Mouse (Mus musculus) liver, embryonic 16.5 days (tissue): ENCODE results near the gene Ccdc92b. TPM values are rescaled to one million over a fixed set of nuclear protein-coding genes. Genes with fewer than 3 reads are reported as not detected.
A peak's percentile ranks its signal among the peaks of the same experiment; 100 is the strongest.

Experiments used
- ATAC-seq: fragments of 200-750 bp; cut with Nextera tagmentation; 2 replicates; pipeline ENCODE4 v1.8.0; 2017; ENCODE audit warnings: low read depth, mild to moderate bottlenecking, moderate number of reproducible peaks, moderate library complexity
- H3K27ac ChIP-seq: fragments of 300-500 bp; sonication (generic); 2 replicates; pipeline ENCODE4 v1.5.1; 2014; ENCODE audit warnings: mild to moderate bottlenecking, low read length
- H3K27me3 ChIP-seq: fragments of 300-500 bp; sonication (generic); 2 replicates; pipeline ENCODE4 v1.6.1; 2014; ENCODE audit warnings: low read depth, low read length, mixed read lengths; ENCODE audit not compliant: control insufficient read depth, insufficient read depth
- H3K36me3 ChIP-seq: fragments of 300-500 bp; sonication (generic); 2 replicates; pipeline ENCODE4 v1.6.1; 2014; ENCODE audit warnings: mild to moderate bottlenecking; ENCODE audit not compliant: control insufficient read depth, insufficient read depth
- H3K4me1 ChIP-seq: fragments of 300-500 bp; sonication (generic); 2 replicates; pipeline ENCODE4 v1.6.1; 2014; ENCODE audit warnings: low read depth, low read length, mixed read lengths; ENCODE audit not compliant: control insufficient read depth
- H3K4me2 ChIP-seq: fragments of 300-500 bp; sonication (generic); 2 replicates; pipeline ENCODE4 v1.6.1; 2014; ENCODE audit warnings: low read depth, low read length, mixed read lengths
- H3K4me3 ChIP-seq: fragments of 300-500 bp; sonication (generic); 2 replicates; pipeline ENCODE4 v1.5.1; 2014; ENCODE audit warnings: low read depth, mild to moderate bottlenecking, low read length
- H3K9ac ChIP-seq: fragments of 300-500 bp; sonication (generic); 2 replicates; pipeline ENCODE4 v1.6.1; 2014; ENCODE audit warnings: low read depth, low read length
- H3K9me3 ChIP-seq: fragments of 300-500 bp; sonication (generic); replicated peaks from 2 replicates; pipeline ENCODE4 v1.6.1; 2016; ENCODE audit warnings: low read length; ENCODE audit not compliant: control insufficient read depth
- WGBS: fragments of 180-500 bp; shearing (Covaris S2); extraction: QIAGEN DNeasy Blood & Tissue Kit; methylation state at CpG from one replicate; pipeline ENCODE4 v1.1.7; 2014; ENCODE audit not compliant: insufficient replicate concordance; 5-methylcytosine and 5-hydroxymethylcytosine counted together
- polyA plus RNA-seq: library from polyadenylated mRNA; unstranded; fragments of >200 nt; fragmentation: Nextera tagmentation; extraction: Ambion mirVana; gene quantifications from 2 replicates; pipeline ENCODE4 v1.2.1, GENCODE M21; 2015

The Ccdc92b gene
- polyA plus RNA-seq, 1 experiment from 2014 or later: 10.4 TPM

- Histone ChIP-seq H3K4me3 (no peak overlapping the region), H3K9ac (no peak overlapping the region), H3K36me3 (peaks cover 28% of the 10 kb centered on the region), H3K4me1 (peaks cover 6% of the 10 kb centered on the region), H3K27ac (no peak overlapping the region), H3K9me3 (no peaks in the 10 kb centered on the region), H3K4me2 (no peak overlapping the region), H3K27me3 (no peaks in the 10 kb centered on the region)
- WGBS: 73% methylated on average over 5 of the region's 5 CpGs
- no peak for ATAC-seq
Measured at GRCm38 (mm10) chr11:74668466-74668865, 49.1 kb downstream of the Ccdc92b start.

DNA sequence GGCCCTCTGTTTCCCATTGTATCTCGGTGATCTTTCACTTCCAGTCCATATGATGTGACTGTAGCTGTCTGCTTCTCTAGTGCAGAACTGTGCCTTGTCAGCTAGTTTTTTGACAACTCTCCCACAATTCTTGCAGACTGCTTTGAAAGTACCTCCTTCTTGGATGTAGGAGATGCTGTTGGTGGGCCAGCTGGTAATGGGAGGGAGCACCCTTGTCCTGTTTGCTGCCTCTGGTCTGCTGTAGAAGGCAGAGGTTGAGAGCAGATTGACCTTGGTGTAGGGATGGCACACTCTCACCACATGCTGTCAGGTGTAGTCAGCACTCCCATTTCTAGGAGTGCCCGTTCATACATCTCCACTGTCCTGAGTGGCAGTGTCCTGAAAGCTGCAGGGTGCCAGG lies 49.6 kb downstream of the Ccdc92b start:
- peaks cover 9% of the 10 kb centered on the region for H3K4me1 ChIP-seq
- H3K27me3 ChIP-seq: no peaks in the 10 kb centered on the region
- peaks cover 26% of the 10 kb centered on the region for H3K36me3 ChIP-seq
- H3K27ac ChIP-seq: no peak overlapping the region
- 81% methylated on average over 2 of the region's 2 CpGs for whole genome bisulfite sequencing
- no peak overlapping the region for H3K9ac ChIP-seq
- H3K4me2 ChIP-seq: no peak overlapping the region
- no peaks in the 10 kb centered on the region for H3K9me3 ChIP-seq
- no peak for ATAC-seq
- H3K4me3 ChIP-seq: no peak overlapping the region

DNA sequence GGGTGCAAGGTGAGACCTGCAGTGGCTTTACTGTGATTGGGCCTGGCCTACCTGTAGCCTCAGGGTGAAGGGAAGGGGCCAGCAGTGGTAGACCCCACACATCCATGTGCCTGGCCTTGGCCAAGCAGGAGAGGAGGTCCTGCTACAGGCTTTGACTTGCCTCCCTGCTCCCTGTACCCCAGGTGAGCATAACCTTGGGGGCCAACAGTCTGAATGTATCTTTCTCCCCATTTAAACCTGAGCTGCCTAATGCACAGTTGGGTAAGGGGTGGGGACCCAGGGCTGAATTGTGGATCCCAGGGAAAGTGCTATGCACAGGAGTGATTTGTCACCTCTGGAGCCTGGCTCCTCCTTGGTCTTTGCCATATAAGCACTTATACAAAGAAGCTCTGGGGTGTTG lies 50.7 kb downstream of the Ccdc92b start:
- peaks cover 16% of the 10 kb centered on the region for H3K4me1 ChIP-seq
- no peak overlapping the region for H3K4me2 ChIP-seq
- H3K9ac ChIP-seq: no peak overlapping the region
- H3K27me3 ChIP-seq: no peaks in the 10 kb centered on the region
- peaks cover 27% of the 10 kb centered on the region for H3K36me3 ChIP-seq
- no peak overlapping the region for H3K4me3 ChIP-seq
- ATAC-seq: no peak
- no peaks in the 10 kb centered on the region for H3K9me3 ChIP-seq
- no peak overlapping the region for H3K27ac ChIP-seq

DNA sequence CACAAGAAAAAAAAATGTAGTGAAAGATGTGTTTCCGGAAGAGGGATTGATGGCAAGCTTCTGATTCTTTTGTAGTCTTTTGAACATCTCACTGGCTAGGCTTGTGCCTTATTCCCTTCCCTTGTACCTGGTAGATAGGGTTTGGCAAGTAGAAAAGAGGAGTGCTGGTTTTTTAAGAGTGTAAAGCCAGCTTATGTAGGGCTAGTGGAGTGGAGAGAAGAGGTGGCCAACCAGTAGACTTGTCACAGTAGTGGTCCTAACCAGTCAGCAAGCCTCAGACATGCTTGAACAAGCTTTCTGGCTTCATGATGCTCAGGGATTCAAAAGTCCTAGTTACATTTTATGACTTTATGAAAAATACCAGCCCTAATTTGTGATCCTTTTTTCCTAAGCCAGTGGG lies 51.6 kb downstream of the Ccdc92b start:
- Histone ChIP-seq H3K4me3 (no peak overlapping the region), H3K4me1 (peaks cover 16% of the 10 kb centered on the region), H3K36me3 (peaks cover 21% of the 10 kb centered on the region), H3K27ac (no peak overlapping the region), H3K9me3 (no peaks in the 10 kb centered on the region), H3K9ac (no peak overlapping the region), H3K4me2 (no peak overlapping the region), H3K27me3 (no peaks in the 10 kb centered on the region)
- ATAC-seq: no peak
- 87% methylated on average over 1 of the region's 1 CpGs for WGBS

GRCm38 (mm10) chr11:74671839-74672238 lies 52.4 kb downstream of the Ccdc92b start:
- Histone ChIP-seq H3K27ac (no peak overlapping the region), H3K4me1 (peaks cover 16% of the 10 kb centered on the region), H3K27me3 (no peaks in the 10 kb centered on the region), H3K9me3 (no peaks in the 10 kb centered on the region), H3K4me2 (no peak overlapping the region), H3K36me3 (peaks cover 23% of the 10 kb centered on the region), H3K9ac (no peak overlapping the region), H3K4me3 (no peak overlapping the region)
- 83% methylated on average over 5 of the region's 5 CpGs for WGBS
- no peak for ATAC-seq

DNA sequence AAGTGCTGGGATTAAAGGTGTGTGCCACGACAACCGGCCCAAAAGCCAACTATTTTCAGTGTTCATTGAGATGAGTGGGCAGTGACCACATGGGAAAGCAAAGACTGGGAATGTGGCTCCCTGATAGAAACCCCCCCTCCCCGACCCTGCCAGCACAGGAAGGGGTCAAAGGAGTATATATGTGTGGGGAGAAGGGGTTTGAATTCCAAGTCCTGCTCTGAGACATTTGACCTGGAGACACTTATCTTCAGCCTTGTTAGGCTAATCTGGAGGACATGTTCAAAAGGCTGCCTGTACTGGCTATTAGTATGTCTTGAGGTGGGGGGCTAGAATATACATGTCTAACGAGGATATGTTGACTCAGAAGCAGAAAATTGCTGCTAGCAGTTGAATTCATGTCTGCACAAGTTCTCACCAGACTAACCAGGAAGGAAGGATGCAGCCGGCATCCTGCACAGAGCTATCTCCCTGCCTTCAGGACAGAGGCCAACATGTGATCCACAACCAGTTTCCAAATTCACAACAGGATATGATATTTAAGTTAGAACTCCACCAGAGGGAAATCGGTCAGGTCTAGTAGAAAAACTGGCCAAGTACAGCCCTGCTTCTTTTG lies 53.6 kb downstream of the Ccdc92b start:
- peak overlapping the region; percentile 5 for H3K4me2 ChIP-seq

GRCm38 (mm10) chr11:74673561-74673960 lies 54.2 kb downstream of the Ccdc92b start:
- WGBS: 18% methylated on average over 1 of the region's 1 CpGs
- H3K4me1 ChIP-seq: peaks cover 16% of the 10 kb centered on the region
- H3K27me3 ChIP-seq: no peaks in the 10 kb centered on the region
- peak overlapping the region; percentile 57; the same call in 1 of the 2 replicates for H3K27ac ChIP-seq
- no peak overlapping the region for H3K9ac ChIP-seq
- H3K36me3 ChIP-seq: peaks cover 36% of the 10 kb centered on the region
- H3K9me3 ChIP-seq: no peaks in the 10 kb centered on the region
- ATAC-seq: peak; percentile 92
- no peak overlapping the region for H3K4me3 ChIP-seq
- peak overlapping the region; percentile 5 for H3K4me2 ChIP-seq

More for the DNA sequence above, 53.6 kb downstream of the Ccdc92b start:
- WGBS: 63% methylated on average over 6 of the region's 6 CpGs
- Histone ChIP-seq H3K4me3 (no peak overlapping the region), H3K36me3 (peaks cover 31% of the 10 kb centered on the region), H3K4me1 (peaks cover 16% of the 10 kb centered on the region), H3K27ac (peak overlapping the region; percentile 57; the same call in 1 of the 2 replicates), H3K9me3 (no peaks in the 10 kb centered on the region), H3K9ac (no peak overlapping the region), H3K27me3 (no peaks in the 10 kb centered on the region)
- 0 out of 2 replicates have a peak, but pooled peaks have one; percentile 4 for ATAC-seq

DNA sequence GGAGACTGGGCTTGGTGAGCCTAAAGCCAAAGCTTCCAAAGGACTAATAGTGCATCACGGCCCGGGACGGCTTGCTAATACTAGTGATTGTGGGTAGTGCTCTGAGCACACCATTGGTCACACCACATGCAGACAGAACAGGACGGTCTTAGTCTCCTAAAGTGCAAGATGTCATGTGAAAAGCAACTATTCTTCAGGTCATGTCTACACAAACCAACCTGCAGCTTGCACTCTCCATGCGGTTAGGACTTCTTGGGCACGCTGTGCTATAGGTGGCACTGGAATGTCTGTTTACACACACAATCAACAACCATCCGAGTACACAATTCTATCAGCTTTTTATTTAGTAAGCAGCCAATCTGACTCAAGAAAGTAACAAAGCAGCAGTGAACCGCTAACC lies 55.3 kb downstream of the Ccdc92b start:
- Histone ChIP-seq H3K27ac (0 out of 2 replicates have a peak overlapping the region, but pooled peaks have one; percentile 8), H3K9ac (no peak overlapping the region), H3K4me2 (no peak overlapping the region), H3K27me3 (no peaks in the 10 kb centered on the region), H3K9me3 (no peaks in the 10 kb centered on the region), H3K4me3 (no peak overlapping the region), H3K36me3 (peaks cover 43% of the 10 kb centered on the region), H3K4me1 (peaks cover 16% of the 10 kb centered on the region)
- WGBS: 90% methylated on average over 8 of the region's 8 CpGs
- ATAC-seq: no peak

GRCm38 (mm10) chr11:74675156-74675555 lies 55.8 kb downstream of the Ccdc92b start:
- Histone ChIP-seq H3K4me2 (no peak overlapping the region), H3K9ac (no peak overlapping the region), H3K4me1 (peaks cover 16% of the 10 kb centered on the region), H3K9me3 (no peaks in the 10 kb centered on the region), H3K4me3 (no peak overlapping the region), H3K27ac (no peak overlapping the region), H3K36me3 (peaks cover 47% of the 10 kb centered on the region), H3K27me3 (no peaks in the 10 kb centered on the region)
- 85% methylated on average over 4 of the region's 4 CpGs for WGBS
- ATAC-seq: no peak
